Mouse (Mus musculus) T-cell, adult 2 months (primary cell): Measurements from ENCODE around the gene Diaph2.
"Not testable (repeated sequence)": the region's sequence is repeated elsewhere in the genome, so short reads cannot be mapped to it uniquely, and the experiment has no call there.

Source experiments
- DNase-seq: peaks from one replicate; pipeline ENCODE4 v3.0.0; 2022; ENCODE audit warnings: low spot score

The Diaph2 gene

GRCm38 (mm10) chrX:130287032-130287431 is 537.5 kb downstream of the Diaph2 start:
- no peak for DNase-seq

- no peak for DNase-seq
Observed at GRCm38 (mm10) chrX:130289775-130290174, 540.2 kb downstream of the Diaph2 start.

- DNase-seq, result no peak
Observed at GRCm38 (mm10) chrX:130350808-130351435, 601.4 kb downstream of the Diaph2 start.

- no peak for DNase-seq
Observed at GRCm38 (mm10) chrX:130351480-130351879, 601.9 kb downstream of the Diaph2 start.

GRCm38 (mm10) chrX:130393508-130394145 is 644.1 kb downstream of the Diaph2 start:
- no peak for DNase-seq

- DNase-seq, result no peak
Observed at GRCm38 (mm10) chrX:130403214-130403613, 653.7 kb downstream of the Diaph2 start.

- not testable (repeated sequence) for DNase-seq
Observed at GRCm38 (mm10) chrX:130407471-130407870, 657.9 kb downstream of the Diaph2 start.

GRCm38 (mm10) chrX:130408985-130409384 is 659.4 kb downstream of the Diaph2 start:
- no peak for DNase-seq

- DNase-seq, result no peak
Observed at GRCm38 (mm10) chrX:130423134-130423533, 673.6 kb downstream of the Diaph2 start.

GRCm38 (mm10) chrX:130451822-130452487 is 702.4 kb downstream of the Diaph2 start:
- DNase-seq, result no peak

GRCm38 (mm10) chrX:130452488-130452823 is 702.9 kb downstream of the Diaph2 start:
- no peak for DNase-seq

- DNase-seq, result no peak
Observed at GRCm38 (mm10) chrX:130473133-130473532, 723.6 kb downstream of the Diaph2 start.

GRCm38 (mm10) chrX:130480877-130481276 is 731.3 kb downstream of the Diaph2 start:
- DNase-seq, result no peak

GRCm38 (mm10) chrX:130502680-130503464 is 753.3 kb downstream of the Diaph2 start:
- DNase-seq, result no peak

GRCm38 (mm10) chrX:130503465-130503860 is 753.9 kb downstream of the Diaph2 start:
- DNase-seq, result no peak

GRCm38 (mm10) chrX:130505626-130506025 is 756.1 kb downstream of the Diaph2 start:
- DNase-seq, result no peak
